Mouse (Mus musculus) ovary, postnatal 14 days (tissue): ENCODE measurements around the gene Abca15.
"Not testable (repeated sequence)": the region's sequence is repeated elsewhere in the genome, so short reads cannot be mapped to it uniquely, and the experiment has no call there.

Experiments
- DNase-seq: peaks from one replicate; pipeline ENCODE4 v3.0.0; 2022; ENCODE audit warnings: low spot score

Abca15 gene

DNA sequence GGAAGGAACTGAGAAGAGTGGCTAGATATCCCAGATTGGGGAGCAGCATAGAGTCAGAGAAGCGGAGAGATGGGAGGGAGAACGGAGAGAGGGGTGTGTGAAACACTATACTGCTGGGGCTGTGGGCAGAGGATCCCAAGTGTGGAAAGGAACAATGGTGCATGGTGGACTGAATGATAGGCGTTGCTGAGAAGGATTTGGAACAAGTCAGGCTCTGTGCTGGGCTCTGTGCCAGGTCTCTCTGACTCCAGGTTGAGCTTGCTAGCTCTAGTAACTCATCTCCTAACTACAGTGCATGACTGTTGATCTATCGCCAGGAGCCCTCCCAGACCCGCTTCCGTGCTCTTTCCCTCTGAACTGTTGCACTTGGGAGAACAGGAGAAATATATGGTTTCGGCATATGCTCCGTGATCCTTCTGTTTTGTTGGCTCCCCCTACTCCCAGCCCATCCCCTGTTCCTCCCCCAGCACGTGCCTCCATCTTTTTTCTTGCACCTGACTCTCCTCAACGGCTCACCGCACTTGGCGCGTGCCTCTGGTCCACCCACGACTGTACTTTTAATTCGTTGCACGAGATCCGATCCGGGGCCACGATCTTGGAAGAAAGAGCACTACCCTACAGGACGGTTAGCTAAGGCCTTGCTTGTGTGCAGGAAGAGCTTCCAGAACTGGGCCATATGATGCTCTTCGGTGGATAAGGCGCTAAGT, at the start of gene Abca15:
Gene Abca15 (plus strand): TSS at position 584 of the 707 bp plus-strand sequence.
- peak; percentile 8 for DNase-seq

DNA sequence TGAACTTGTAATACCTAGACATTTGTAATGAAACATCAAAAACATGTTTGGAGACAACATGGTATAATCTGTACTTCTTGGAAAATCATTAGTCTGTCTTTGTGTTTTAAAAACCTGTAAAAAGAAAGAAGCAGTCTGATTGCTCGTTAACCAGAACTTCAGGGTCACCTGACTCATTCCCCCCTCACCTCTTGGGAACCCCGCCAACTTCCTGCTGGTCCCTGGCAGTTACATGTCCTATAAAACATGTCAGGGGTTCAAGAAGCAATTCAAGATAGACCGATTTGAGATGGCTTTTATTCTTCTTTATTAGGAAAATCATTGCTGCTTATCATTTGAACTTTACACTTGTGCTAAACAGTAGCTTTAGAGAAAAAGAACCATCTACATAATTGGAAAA, 43.2 kb upstream of the Abca15 start:
- DNase-seq: no peak

DNA sequence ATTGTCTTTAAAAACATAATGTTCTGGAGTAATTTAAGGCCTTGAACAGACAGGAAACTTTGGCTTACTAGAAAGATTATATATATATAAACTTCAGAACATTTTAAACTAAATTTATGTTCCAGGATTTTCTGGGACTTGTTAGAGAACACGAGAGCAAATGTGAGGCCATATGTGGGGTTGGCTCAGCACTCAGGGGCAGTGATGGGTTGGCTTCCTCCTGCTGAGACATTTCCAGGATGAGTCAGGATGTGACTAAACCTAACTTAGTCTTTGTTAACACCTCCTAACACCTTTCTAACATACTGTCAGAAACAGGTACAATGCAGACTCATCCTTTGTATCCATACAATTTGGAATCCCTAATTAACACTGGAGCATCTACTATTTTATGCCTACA, 12.4 kb upstream of the Abca15 start:
- DNase-seq: no peak

DNA sequence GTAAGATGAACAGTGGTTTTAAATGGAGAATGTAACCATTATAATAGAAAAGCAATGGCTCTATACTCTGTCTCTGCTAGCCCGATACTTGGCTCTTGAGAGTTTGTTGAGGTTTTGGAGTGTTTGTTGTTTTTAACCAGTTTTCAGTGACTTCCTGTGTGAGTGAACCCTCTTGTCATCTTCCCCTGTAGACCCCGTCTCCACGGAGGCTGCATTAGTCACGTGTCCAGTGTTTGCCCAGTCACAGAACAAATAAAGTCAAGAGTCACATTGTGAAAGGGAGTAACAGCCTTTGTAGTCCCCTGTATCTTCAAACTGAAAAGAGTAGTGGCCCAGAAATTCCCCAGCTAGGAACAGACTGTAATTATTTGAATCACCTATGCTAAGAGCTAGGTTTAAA, 5.5 kb upstream of the Abca15 start:
- DNase-seq: no peak

DNA sequence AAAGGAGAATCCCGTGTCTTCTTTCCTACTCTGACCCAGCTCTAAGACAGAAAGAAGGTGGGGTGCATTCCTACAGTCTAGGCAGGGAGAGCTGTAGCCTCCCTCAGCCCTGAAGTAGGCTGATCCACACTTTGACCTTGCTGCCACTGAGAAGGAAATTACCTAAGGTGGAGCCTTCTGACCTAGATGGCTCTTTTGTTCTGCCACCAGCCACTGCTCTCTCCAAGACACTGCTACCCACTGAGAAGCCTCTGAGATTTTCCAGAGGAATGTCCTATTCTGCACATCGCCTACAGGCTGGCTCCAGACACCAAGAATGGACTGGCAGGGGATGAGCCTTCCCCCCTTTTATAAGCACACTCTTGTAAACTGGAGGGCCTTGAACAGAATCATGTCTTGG, 2.6 kb upstream of the Abca15 start:
- DNase-seq: not testable (repeated sequence)

DNA sequence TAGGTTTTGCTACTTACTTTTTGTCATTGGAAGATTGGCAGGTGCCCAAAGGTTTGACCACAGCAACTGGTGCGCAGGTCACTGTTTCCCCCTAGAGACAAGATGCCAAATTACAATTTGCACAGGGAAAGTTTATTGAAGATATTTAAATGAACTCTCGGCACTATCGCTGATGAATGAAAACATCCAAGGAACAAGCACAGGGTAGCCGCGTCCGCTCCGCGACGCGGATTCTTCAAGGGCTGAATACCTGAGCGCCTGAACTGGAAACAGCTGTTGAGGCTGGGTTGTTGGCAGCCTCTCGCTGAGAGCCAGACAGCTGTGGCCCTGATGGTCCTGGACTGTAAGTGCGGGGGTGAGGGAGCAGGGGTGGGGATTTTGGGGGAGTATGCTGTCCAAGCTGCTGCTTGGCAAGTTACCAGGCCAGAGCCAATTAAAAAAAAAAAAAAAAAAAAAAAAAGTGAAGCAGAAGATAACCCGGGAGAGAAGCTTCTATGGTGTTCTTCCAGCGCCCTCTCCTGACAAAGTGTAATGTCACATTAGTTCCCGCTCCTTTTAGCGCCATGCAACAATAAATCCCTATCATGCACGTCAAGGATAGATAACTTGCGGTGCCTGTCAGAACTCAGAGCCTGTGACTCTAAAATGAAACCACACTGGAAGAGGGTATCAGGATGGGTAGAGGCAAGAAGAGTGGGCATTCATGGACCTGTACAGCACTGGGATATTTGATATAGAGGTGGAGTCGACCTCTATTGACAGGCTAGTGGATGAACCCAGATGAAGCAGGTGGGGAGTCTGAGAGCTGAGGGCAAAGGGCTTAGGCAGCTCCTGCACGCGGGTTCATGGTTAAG, 1.0 kb upstream of the Abca15 start:
- peak; percentile 15 for DNase-seq

DNA sequence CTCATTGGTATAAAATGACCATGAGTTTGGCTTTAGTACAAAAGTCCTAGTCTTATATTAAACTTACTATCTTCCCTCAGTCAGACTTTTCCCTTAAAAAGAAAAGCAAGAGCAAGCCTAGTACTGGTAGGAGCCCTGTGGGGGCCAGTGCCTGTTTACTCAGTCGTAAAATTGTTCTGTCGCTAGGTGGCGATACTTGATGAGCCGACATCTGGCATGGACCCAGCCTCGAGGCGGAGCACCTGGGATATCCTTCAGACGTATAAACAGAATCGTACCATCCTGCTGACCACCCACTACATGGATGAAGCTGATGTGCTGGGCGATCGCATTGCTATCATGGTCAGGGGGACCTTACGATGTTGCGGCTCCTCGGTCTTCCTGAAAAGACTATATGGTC, 32.7 kb downstream of the Abca15 start:
- DNase-seq: no peak

DNA sequence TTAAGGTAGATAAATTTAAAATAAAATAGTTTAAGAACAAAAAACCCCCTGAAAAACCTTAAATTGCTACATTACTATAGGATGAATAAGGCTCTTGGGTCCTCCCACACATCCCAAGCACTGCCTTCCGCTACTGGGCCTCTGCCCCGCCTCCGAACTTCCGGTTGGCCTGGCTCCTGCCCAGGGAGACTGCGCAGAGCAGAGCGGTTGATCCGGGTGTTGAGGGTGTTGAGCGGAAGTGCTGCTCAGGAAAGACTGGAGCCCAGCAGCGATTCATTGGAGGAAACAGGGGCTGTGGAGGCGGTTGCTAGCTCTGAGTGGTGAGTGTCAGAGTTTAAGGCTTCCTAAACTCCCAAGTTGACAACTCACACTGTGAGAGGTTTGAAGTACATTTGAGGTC, 81.0 kb downstream of the Abca15 start, which contains the start of gene Abca16:
Gene Abca16 (plus strand): TSS at position 201 of the 400 bp plus-strand sequence.
- DNase-seq: no peak

DNA sequence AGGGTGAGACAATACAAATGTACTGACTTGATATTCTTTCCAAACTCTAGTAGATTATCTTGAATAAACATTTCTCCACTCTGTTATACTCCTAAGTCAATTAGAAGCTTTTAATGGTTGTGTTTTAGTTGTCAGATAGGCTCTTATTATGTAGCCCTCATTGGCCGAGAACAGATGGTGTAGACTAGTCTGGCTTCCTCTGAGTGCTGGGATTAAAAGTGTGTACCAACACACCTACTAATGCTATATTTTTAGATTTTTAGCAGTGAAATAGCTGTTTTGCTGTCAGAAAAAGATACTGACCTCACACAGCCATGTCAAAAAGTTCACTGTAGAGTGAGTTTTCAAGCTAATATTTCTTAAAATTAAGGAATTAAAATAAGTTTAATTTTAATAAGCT, 83.9 kb downstream of the Abca15 start:
- no peak for DNase-seq

DNA sequence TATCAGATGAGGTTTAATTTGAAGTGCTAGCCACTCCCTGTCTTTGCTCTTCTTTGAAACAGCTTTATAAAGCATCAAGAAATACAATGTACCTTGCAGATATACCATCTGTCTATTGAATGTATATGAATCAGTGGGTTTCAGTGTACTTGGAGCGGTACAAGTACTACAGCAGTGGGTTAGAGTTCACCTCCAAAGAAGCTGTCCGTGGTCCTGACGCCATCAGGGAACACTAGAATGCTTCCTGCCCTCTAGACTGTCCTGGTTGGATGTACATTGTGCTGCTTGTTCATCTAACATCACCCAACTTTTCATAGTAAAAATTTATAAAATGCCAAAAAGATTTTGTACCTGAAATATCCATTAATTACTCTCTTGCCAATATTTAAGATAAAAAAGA, 98.2 kb downstream of the Abca15 start:
- no peak for DNase-seq

DNA sequence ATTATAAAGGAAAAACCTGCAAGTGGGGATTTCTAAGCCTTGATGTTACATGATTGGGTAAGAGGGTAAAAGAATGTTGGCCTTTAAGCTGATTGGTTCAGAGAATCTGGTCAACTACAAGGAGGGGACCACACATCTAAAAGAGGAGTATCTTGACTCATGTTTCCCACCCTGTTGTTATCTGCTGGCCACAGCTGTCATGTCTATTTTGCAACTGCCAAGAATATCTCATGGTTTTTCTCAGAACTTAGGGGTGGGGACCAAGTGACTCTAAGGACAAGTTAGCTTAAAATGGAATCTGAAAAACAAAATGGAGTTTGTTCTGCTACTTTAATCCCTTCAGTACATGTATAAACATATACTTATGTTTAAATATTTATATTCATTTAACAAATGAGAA, 103.0 kb downstream of the Abca15 start:
- no peak for DNase-seq
